Mouse (Mus musculus) cerebellum, adult 2 months (tissue): ENCODE measurements around the gene Sfi1. TPM values are rescaled to one million over a fixed set of nuclear protein-coding genes. Genes with fewer than 3 reads are reported as not detected.

Experiments used
- DNase-seq, 2 experiments: peaks; one replicate each; pipeline ENCODE4 v3.0.0; 2021
- H3K27ac ChIP-seq: fragments of 200-500 bp; 2 replicates; pipeline ENCODE4 v1.5.1; 2012; ENCODE audit warnings: low read length, control low read depth, inconsistent platforms; ENCODE audit not compliant: insufficient read depth
- H3K27me3 ChIP-seq: fragments of 200-500 bp; 2 replicates; pipeline ENCODE4 v1.6.1; 2012; ENCODE audit warnings: inconsistent platforms, mild to moderate bottlenecking, low read length, moderate library complexity; ENCODE audit not compliant: control insufficient read depth, insufficient read depth
- H3K4me1 ChIP-seq: fragments of 200-500 bp; 2 replicates; pipeline ENCODE4 v1.6.1; 2011; ENCODE audit warnings: low read length; ENCODE audit not compliant: control insufficient read depth, insufficient read depth
- H3K4me3 ChIP-seq: fragments of 200-500 bp; replicated peaks from 2 replicates; pipeline ENCODE3; 2011; ENCODE audit warnings: mild to moderate bottlenecking, low read depth, low read length, control low read depth; ENCODE audit not compliant: insufficient read depth
- CTCF ChIP-seq: fragments of 200-500 bp; IDR thresholded peaks from 2 replicates; pipeline ENCODE4 v1.5.1; 2011; ENCODE audit warnings: low read depth, mild to moderate bottlenecking, control low read depth, low read length, moderate library complexity, borderline replicate concordance; ENCODE audit not compliant: insufficient read depth
- POLR2A ChIP-seq: fragments of 200-500 bp; IDR thresholded peaks from 2 replicates; pipeline ENCODE4 v1.6.1; 2011; ENCODE audit warnings: low read length, control low read depth, borderline replicate concordance; ENCODE audit not compliant: insufficient read depth
- WGBS: fragments of 180-500 bp; shearing (Covaris S2); methylation state at CpG from one replicate; pipeline ENCODE4 v1.1.7; 2018; 5-methylcytosine and 5-hydroxymethylcytosine counted together
- polyA plus RNA-seq: library from polyadenylated mRNA; depleted of rRNA; stranded (reverse); fragments of >200 nt; gene quantifications from 2 replicates; pipeline ENCODE4 v1.2.3, GENCODE M21; 2012; rRNA removed

Sfi1 gene
- polyA plus RNA-seq, result 24.1 and 26.6 TPM in 2 replicates

- DNase-seq, result no peak
- no peak for TF ChIP-seq CTCF
- no peak for TF ChIP-seq POLR2A
- 85% methylated on average over 25 of the region's 25 CpGs for WGBS
- Histone ChIP-seq H3K27me3 (no peaks in the 10 kb centered on the region), H3K27ac (no peak within 1 kb of the TSS), H3K4me1 (no peaks in the 10 kb centered on the region), H3K4me3 (peak within 1 kb of the TSS; percentile 4)
Observed at GRCm38 (mm10) chr11:3193363-3193762, at the start of gene Sfi1. Gene Sfi1, minus strand, starts transcription at chr11:3193463.

GRCm38 (mm10) chr11:3242395-3242794 lies 49.1 kb upstream of the Sfi1 start:
- peaks cover 7% of the 10 kb centered on the region; the same call in 1 of the 2 replicates for H3K4me1 ChIP-seq
- TF ChIP-seq CTCF (no peak), POLR2A (no peak)
- 93% methylated on average over 7 of the region's 7 CpGs for WGBS
- H3K27ac ChIP-seq, result no peak overlapping the region
- no peak for DNase-seq
- no peaks in the 10 kb centered on the region for H3K27me3 ChIP-seq
- H3K4me3 ChIP-seq, result no peak overlapping the region

GRCm38 (mm10) chr11:3235277-3235676 lies 42.0 kb upstream of the Sfi1 start:
- Histone ChIP-seq H3K27ac (no peak overlapping the region), H3K27me3 (no peaks in the 10 kb centered on the region), H3K4me3 (no peak overlapping the region), H3K4me1 (no peaks in the 10 kb centered on the region)
- 17% methylated on average over 5 of the region's 5 CpGs for WGBS
- no peak for DNase-seq
- TF ChIP-seq CTCF (no peak), POLR2A (no peak)

- H3K27me3 ChIP-seq, result no peaks in the 10 kb centered on the region
- H3K4me1 ChIP-seq, result no peaks in the 10 kb centered on the region
- no peak overlapping the region for H3K4me3 ChIP-seq
- DNase-seq, result no peak
- TF ChIP-seq POLR2A (no peak), CTCF (no peak)
- 86% methylated on average over 4 of the region's 4 CpGs for WGBS
- H3K27ac ChIP-seq, result no peak overlapping the region
Observed at GRCm38 (mm10) chr11:3233704-3234103, 40.4 kb upstream of the Sfi1 start.

GRCm38 (mm10) chr11:3232248-3232647 lies 39.0 kb upstream of the Sfi1 start:
- H3K4me3 ChIP-seq, result no peak overlapping the region
- no peaks in the 10 kb centered on the region for H3K27me3 ChIP-seq
- whole genome bisulfite sequencing, result 88% methylated on average over 3 of the region's 3 CpGs
- no peaks in the 10 kb centered on the region for H3K4me1 ChIP-seq
- TF ChIP-seq CTCF (no peak), POLR2A (no peak)
- no peak for DNase-seq
- H3K27ac ChIP-seq, result no peak overlapping the region

- no peak for DNase-seq
- no peaks in the 10 kb centered on the region for H3K27me3 ChIP-seq
- no peak overlapping the region for H3K4me3 ChIP-seq
- TF ChIP-seq POLR2A, result no peak
- no peak for TF ChIP-seq CTCF
- H3K27ac ChIP-seq, result no peak overlapping the region
- no peaks in the 10 kb centered on the region for H3K4me1 ChIP-seq
- WGBS, result 91% methylated on average over 3 of the region's 3 CpGs
Observed at GRCm38 (mm10) chr11:3227113-3227512, 33.9 kb upstream of the Sfi1 start.

- TF ChIP-seq CTCF, result no peak
- no peak for TF ChIP-seq POLR2A
- 65% methylated on average over 5 of the region's 5 CpGs for WGBS
- DNase-seq, result no peak
- Histone ChIP-seq H3K4me3 (no peak overlapping the region), H3K27me3 (no peaks in the 10 kb centered on the region), H3K4me1 (no peaks in the 10 kb centered on the region), H3K27ac (no peak overlapping the region)
Observed at GRCm38 (mm10) chr11:3223105-3223504, 29.8 kb upstream of the Sfi1 start.

- no peak for DNase-seq
- Histone ChIP-seq H3K27me3 (no peaks in the 10 kb centered on the region), H3K4me3 (no peak overlapping the region), H3K4me1 (no peaks in the 10 kb centered on the region), H3K27ac (no peak overlapping the region)
- 83% methylated on average over 1 of the region's 1 CpGs for WGBS
- TF ChIP-seq CTCF, result no peak
- TF ChIP-seq POLR2A, result no peak
Observed at GRCm38 (mm10) chr11:3212526-3212925, 19.3 kb upstream of the Sfi1 start.

- Histone ChIP-seq H3K27ac (no peak overlapping the region), H3K4me3 (no peak overlapping the region), H3K4me1 (peaks cover 4% of the 10 kb centered on the region; the same call in 1 of the 2 replicates), H3K27me3 (no peaks in the 10 kb centered on the region)
- WGBS, result 94% methylated on average over 3 of the region's 3 CpGs
- no peak for DNase-seq
- TF ChIP-seq POLR2A (no peak), CTCF (no peak)
Observed at GRCm38 (mm10) chr11:3206783-3207182, 13.5 kb upstream of the Sfi1 start.
